Mouse (Mus musculus): Measurements from ENCODE around the gene Adnp. TPM values are rescaled to one million over a fixed set of nuclear protein-coding genes. Genes with fewer than 3 reads are reported as not detected.

Gene Adnp
- total RNA-seq, 2 experiments from 2014 or later: 47.0 to 53.1 TPM

DNA sequence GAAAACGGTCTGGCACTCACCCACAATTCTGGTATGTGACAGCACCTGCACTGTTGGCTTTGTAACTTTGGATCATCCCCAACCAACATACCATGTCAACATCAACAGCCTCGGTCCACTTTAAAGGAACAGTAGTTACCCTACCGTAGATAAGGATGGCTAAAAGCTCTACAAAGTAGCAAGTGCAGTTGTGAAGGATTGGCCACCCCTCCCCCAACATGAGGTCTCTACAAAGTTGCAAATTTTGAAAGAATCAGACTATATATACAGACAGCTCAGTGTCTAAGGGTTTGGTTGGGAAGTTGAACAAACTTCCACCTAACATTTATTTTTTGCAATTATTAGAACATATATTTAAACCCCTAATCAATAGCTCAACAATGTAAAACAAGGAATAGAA lies 971 bp upstream of the Adnp start:
- DNase-seq: no peak
- intact Hi-C loops (cut with DNase I): loop anchor here (2.0 kb wide), 1 partner anchor 17 kb away; no protein-coding TSS in a partner anchor

DNA sequence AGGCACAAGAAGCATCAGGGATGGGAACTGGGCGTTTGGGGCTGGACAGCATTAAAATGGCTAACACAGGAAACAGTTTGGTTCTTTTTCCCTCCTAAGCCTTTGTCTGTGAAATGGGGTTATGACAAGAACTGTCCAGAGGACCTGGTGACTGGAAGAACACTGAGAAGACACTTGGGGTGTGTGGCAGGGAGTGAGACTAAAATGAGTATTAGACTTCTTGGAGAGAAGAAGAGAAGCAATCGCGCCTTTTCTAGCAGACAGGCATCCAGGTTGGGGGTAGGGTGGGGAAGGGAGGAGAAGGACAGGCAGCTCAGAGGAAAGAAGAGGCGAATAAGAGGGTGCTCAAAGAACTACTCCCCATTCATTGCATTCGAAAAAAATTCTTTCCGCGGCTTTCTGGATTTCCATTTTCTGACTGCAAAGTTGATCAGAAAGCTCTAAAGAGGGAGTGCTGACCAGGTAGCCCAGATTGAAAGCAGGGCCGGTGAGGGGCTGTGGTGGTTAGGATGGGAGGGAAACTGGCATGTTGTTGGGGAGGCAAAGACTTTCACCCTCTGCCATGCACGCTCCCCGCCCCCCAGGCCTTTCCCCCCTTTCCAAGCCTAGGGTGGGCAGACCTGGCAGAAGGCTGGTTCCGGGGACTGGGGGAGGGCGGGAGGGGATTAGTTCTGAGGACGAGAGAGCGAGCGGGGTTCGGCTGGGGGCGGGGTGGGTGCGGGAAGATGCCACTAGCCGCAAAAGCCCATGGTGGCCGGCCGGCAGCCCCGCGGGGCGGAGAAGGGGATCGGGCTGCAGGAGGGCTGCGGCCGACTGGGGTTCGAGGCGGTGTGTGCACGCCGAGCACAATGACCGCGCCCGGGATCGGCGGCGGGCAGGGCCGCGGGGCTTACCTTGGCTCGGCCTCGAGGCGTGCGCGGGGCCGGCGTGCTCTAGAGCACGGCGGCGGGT lies 956 bp downstream of the Adnp start:
- DNase-seq: peak; percentile 30 to 40
- intact Hi-C loops (cut with DNase I): loop anchor here (2.0 kb wide), 3 partner anchors 51 to 93 kb away; no protein-coding TSS in a partner anchor

DNA sequence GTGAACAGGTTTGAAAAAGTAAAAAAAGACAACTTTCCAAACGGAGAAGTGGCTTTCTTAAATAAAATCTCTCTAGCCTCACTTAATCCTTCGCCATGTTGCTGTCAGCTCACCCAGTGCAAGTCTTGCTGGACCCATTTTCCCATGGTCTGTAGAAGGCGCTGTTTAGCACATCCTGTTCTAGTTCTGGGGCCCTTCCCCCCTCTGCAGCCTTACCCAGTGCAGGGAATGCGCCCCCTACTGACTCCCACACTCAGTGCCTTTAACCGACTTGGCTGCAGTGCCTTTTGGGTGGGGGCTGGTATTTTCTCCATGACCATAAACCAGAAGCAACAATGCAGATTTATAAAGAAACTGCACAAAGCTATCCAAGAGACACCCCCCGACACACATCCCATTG lies 1.6 kb downstream of the Adnp start:
- DNase-seq: peak; percentile 89 to 94
- intact Hi-C loops (cut with DNase I): loop anchor here (2.0 kb wide), 3 partner anchors 50 to 92 kb away; no protein-coding TSS in a partner anchor

DNA sequence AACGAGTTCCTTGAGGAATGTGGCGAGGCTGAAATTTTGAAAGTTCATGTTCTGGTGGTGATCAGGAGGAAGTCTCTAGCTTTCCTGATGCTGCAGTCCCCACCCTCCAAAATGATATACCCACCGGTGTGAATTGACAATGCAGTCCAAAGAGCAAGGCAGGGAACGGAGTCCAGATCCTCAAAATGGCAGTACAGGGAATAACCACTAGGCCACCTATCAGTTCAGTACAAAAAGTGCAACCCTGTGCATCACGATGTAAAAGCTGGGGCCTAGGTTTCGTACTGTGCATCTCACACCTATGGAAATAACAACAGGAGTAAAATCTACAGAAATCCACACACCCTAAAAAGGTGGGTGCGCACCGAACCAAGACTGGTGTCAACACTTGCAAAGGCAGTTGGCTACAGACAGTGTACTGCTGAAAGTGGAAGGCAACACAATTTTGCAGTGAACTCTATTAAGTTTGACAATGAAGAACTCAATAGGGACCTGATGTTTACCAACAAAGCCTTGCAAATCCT lies 2.4 kb downstream of the Adnp start:
- no peak for DNase-seq
- intact Hi-C loops (cut with DNase I): loop anchor here (2.0 kb wide), 3 partner anchors 50 to 92 kb away; no protein-coding TSS in a partner anchor

DNA sequence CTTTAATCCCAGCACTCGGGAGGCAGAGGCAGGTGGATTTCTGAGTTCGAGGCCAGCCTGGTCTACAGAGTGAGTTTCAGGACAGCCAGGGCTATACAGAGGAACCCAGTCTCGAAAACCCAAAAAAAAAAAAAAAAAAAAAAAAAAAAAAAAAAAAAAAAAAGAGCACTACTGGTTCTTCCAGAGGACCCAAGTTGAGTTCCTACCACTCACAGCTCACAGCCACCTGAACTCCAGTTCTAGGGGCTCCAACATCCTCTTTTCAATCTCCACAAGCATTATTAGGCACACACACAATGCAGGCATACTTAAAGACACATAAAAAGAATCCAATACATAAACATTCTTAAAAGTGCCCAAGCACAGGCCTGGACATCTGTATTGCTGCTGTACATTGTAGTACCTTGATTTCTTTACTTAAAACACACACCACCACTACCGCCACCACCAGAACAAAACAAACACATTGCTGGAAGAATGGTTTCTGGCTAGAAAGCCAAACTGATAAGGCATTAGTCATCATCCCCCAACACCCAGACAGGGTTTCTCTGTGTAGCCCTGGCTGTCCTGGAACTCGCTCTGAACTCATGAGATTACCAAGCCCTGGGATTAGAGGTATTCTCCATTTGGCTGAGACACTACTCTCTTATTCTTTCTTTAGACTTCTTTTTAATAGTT lies 6.8 kb downstream of the Adnp start:
- DNase-seq: no peak
- intact Hi-C loops (cut with DNase I): no loop called here

DNA sequence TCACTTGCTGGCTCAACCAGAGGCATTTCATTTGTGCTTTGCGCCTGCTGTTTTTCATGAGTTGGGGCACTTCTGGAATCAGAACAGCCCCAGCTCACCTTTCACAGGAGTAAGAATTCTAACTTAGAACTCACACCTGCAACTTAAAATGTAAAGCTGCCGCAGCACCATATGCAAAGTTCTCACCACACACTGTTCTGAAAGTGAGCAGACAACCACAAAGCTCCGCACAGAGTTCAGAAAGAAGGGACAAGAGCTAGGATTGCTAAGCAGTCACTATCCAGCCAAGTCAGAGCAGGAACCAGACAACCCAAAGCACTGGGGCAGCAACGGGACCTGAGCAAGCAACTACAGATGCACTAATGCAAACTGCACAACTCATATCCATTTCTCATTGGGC lies 7.4 kb downstream of the Adnp start:
- intact Hi-C loops (cut with DNase I): no loop called here
- no peak for DNase-seq

DNA sequence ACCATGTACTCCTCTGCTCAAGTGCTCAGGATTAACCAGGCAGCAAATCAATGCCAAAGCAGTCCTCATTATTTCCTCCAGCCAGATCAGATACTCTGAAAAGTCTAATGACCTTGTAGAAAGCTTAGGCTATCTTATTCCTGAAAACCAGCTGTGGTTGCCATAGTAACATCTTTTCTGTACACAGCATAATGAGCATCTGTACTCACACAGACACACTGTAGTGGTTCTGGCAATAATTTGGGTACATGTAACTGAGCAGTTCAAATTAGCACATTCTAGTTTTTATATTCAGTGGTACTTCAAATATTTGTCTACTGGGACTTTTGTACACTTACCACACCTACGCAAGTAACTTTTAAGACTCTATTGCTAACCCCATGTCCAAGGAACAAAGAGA lies 8.5 kb downstream of the Adnp start:
- no peak for DNase-seq
- intact Hi-C loops (cut with DNase I): no loop called here

DNA sequence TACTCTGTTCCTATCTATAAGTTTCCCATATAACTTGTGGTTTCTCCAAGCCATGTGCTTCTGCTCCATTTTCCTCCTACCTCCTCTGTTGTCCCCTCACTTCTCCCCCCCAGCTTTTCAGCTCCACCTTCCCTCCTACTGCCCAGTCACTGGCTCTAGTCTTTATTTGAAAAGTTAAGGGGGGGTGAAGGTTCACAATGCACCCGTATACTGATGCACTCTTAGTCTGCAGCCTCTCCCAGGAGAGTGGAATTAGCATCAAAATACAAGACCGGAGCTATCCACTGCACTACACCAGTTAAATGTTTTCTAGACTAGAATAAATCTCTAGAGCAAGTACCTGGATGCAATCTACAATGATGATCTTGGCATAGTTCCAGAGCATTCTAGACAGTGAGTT lies 11.2 kb downstream of the Adnp start:
- intact Hi-C loops (cut with DNase I): no loop called here
- no peak for DNase-seq

DNA sequence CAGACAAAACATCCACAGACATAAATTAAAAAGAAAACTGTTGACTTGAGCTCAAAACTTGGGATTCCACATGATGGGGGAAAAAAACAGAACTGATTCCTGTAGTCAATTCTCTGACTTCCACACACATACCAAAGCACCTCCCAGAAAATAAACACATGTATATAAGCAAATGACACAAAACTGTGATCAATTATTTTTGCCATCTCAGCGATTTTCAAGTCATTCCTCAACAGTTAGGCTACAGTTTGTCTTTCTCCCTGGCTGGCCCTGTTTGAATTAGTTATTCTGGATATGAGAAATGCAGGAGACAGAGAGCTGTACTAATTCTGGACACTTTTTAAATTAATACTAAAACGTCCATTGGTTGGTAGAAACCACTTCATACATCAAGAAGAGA lies 13.2 kb downstream of the Adnp start:
- intact Hi-C loops (cut with DNase I): no loop called here
- no peak for DNase-seq

DNA sequence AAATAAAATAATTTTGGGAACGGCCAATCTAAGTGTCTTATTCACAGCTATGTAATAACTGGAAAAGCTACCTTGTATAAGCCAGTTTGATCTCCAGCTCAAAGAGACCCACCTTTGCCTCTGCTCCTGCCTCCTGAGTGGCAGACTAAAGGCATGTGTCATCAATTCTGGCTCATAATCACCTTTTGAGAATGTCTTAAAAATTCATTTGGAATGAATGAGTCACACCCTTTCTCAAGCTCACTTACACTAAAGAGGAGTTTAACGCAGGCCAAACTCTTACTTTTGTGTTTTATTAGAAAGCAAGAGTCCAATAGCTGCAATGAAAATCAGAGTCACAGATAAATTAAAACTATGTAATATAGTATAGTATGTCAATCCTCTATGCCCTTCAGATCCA lies 15.1 kb downstream of the Adnp start:
- intact Hi-C loops (cut with DNase I): no loop called here
- no peak for DNase-seq

DNA sequence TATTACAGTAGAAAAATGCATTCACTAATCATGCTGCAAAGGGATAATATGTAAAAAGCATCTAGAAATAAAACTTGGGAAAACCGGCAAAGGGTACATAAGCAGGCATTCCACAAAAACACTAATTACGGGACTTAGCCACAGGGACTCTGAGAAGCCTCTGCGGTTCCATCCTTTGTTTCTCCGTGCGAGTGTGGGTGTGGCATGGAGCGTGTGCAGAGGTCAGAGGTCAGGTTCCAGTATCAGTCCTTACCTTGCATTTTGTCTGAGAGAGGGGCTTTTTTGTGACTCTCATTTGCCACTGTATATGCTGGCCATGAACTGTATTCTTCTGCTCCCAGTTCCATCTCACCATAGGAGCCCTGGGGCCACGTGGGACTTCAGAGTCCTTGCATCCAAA lies 31.0 kb downstream of the Adnp start:
- intact Hi-C loops (cut with DNase I): no loop called here
- no peak for DNase-seq

DNA sequence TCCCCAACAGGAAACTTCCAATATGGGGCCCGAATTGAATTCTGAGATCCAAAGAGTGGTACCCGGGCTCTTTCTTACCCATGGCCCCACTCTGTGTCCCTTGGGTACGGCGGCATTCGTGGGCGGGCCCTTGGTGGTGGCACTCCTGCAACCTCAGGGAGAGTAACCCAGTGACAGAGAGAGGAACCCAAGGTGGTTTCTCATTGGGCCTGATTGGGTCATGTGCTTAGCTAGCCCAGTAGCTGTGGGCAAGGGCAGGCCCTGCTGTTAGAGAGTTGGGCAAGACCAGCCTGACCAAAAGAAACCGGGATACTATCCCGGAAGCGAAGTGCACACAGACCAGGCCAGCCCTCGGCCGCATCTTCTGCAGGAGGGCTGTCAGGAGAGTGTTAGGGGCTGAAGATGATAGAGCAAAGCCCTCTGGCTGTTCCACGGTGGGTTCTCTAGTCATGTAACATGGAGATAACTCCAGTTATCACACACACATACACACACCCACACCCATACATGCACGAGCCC lies 36.7 kb downstream of the Adnp start:
- intact Hi-C loops (cut with DNase I): no loop called here

DNA sequence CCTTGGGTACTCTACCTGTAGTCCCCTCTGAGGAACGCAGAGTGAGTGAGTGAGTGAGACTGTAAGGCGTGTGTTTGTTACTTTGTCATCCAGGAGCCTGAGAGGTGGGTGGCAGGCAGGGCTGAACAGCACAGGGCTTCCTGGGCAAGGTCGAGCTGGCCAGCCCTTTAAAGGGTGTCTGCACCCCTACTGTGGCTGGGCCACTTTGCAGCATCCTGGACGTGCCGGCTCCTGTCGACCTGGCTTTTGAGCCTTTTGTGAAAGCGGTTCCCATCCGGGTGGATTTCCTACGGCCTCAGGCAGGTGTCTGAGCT lies 37.2 kb downstream of the Adnp start:
- intact Hi-C loops (cut with DNase I): no loop called here
- no peak for DNase-seq

More for the DNA sequence above, 36.7 kb downstream of the Adnp start:
- DNase-seq: peak; percentile 77

DNA sequence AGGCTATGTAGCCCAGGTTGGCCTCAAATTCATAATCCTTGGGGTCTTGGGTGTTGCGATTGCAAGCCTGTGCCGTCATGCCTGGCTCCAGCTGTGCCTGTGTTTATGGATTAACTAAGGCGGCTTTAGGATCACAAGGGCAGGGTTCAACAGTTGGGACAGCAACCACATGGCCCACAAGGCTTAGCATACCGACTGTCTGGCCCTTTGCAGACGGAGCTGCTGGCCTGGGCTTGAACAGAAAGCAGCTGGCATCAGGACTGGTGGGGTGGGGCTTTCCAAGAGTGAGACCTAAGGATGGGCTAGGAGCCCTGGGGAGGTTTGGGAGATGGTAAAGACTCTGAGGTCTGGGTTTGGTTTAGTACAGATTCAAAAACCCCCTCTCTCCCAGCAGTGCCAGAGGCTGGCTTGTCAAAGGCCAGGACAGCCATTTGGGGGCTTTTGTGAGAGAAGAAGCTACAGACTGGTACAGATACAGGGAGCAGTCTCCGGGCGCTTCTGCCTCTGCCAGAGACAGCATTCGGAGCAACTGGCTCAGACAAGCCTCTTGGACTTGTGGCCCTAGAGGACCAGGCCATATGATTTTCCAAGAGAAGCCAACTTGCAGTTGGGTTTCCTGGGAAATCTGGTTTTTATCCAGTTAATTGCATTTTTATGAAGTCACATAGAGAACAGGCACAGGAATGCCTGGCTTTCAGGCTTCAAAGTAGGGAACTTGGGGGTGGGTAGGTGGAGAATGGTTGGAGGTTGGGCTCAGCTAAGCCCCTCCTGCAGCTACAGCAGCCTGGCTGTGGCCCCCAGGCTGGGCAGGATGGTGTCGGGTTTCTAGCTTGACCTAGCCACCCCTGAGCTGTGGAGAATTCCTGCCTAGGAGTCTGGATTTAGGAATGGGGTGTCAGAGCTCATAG lies 37.8 kb downstream of the Adnp start:
- intact Hi-C loops (cut with DNase I): no loop called here
- peak in 1 of 2 experiments; percentile 23 for DNase-seq

DNA sequence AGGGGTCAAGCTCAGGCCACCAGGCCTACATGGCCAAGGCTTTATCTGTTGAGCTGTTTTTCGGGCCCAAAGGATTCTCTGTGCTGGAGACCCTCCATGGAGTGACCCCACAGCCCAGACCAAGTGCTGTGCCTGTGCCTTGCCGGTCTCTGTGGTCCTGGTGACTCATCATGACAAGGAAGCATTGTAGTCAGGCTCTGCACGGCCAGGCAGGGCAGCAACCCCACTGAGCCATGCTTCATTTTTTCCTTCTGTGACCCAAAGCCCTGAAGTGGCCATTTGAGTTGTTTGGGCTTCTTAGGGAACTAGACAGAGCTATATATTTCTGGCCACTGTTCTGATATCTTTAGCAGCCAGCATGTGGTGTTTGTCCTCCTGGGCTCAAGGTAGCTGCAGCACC lies 39.1 kb downstream of the Adnp start:
- DNase-seq: no peak
- intact Hi-C loops (cut with DNase I): no loop called here

DNA sequence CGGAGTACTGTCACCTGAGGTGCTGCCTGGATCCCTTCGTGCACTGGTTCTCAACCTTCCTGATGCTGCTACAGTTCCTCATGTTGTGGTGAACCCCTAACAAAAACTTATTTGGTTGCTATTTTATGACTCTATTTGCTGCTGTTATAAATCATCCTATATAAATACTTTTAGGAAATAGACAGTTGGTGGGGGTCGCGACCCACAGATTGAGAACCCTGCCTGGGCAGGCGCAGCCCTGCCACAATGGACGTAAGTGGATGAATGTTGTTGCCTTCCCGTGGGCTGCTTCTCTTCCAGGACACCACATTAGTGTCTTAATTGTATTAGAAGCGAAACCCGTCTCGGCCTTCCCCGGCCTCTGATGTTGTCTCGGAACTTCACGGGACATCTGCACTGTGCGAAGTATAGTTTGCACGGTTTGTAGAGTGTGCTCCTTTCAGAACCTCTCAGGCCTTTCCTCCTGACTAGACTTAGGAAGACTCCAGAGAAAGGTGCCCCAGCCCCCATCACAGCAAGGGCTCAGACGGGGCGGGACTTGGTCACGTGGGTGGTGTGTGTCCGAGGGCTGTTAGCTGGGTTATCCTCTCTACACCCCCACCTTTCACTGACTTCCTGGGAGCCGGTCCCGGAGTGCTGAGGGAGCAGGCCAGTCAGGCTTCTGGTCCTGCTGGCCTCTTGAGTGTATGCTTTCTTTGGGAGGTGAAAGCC lies 40.0 kb downstream of the Adnp start:
- DNase-seq: peak in 1 of 2 experiments; percentile 28
- intact Hi-C loops (cut with DNase I): no loop called here

DNA sequence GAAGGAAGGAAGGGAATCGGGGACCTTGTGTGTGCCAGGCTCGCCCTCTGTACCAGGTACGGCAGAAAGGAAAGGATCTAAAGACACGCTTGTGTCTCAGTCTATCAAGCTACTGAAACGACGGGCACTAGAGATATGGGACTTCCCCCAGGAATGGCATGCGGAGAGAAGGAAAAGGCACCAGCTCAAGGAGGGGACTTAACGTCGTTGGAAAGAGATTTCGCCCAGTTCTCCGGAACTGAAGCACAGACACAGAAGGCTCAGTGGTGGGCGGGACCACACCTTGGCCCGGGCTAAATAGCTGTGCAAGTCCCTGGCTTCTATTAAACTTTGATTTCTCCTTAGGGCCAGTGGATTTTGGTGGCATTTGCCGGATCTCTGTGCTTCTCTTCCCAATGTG lies 44.9 kb downstream of the Adnp start:
- DNase-seq: no peak
- intact Hi-C loops (cut with DNase I): no loop called here

DNA sequence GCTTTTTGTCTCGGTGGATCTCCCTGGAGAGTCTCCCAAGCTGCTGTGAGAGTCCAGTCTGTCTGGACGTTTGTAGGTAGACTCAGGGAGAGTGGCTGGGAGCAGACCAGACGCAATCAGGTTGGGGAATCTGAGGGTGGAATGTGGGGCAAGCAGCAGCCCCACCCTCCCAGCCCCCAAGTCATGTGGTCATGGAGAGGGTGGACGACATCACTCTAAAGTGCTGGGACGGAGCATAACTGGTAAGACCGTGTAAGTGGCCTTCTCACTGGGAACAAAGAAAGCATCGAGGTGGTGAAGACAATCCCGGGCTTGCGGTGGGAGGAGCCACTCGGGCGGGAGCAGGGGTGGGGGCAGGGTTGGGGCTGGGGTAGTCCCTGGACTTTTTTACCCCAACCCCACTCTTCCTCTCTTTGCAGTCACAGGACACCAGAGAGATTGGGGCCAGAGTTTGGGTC lies 45.4 kb downstream of the Adnp start:
- DNase-seq: no peak
- intact Hi-C loops (cut with DNase I): no loop called here

DNA sequence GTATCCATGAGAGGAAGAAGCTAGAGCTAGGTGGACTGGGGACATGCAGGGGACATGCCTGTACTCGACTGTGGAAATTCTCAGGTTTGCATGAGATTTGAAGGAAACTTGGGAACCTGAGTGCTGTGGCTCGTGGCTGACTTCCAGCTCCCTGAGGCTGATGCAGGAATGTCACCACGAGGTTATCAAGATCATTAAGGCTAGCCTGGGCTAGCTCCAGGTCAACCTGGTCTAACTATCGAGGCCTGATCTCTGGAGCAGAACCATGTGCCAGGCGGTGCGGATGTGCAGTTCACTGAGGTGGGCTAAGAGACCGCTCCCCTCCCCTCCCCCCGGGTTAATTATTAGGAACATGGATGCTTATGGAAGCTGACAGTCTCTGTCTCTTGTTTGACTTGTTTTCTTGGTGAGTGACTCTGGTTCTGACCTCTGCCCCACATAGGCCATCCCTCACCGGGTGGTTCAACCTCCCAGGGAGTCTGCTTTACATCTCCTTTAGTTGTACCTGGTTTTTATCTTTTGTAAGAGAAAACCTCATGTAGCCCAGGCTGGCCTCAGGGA lies 46.5 kb downstream of the Adnp start:
- DNase-seq: no peak
- intact Hi-C loops (cut with DNase I): no loop called here
